Mouse (Mus musculus): ENCODE measurements around the gene Ntpcr.

The Ntpcr gene

DNA sequence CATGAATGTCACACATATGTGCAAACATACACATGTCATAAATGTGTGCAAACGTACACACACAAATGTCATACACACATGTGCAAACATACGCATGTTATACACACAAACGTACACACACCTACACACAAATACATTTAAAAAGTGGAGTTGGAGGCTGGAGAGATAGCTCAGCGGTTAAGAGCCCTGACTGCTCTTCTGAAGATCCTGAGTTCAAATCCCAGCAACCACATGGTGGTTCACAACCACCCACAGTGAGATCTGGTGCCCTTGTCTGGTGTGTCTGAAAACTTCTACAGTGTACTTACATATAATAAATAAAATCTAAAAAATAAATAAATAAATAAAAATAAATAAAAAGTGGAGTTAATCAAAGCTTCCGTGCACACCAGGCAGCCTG is 49.2 kb downstream of the Ntpcr start:
- no peak for TF ChIP-seq GATA4 (IDR thresholded peaks at IDR 0.05; ENCODE audit: insufficient replicate concordance, low read length)

- TF ChIP-seq GATA4 (IDR thresholded peaks at IDR 0.05; ENCODE audit: insufficient replicate concordance, low read length), result no peak
Observed at GRCm38 (mm10) chr8:125779656-125780055, 49.9 kb downstream of the Ntpcr start.

DNA sequence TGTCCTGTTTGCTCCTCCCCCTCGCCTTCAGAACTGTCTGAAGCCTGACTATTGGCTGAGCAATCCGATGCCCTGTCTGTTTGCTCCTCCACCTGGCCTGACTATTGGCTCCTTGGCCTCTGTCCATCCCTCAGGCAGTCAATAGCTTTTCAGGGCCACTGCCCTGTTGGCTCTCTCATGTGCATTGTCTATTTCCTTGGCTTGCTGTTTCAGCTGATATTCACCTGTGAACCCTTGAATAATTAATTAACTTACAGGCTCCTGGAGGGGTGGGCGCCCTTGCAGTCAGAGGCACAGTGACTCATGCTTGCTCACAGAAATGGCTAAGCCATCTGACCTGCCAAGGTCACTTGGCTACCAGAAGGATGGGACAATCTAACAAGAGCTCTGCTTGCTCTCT is 52.4 kb downstream of the Ntpcr start:
- TF ChIP-seq GATA4 (IDR thresholded peaks at IDR 0.05; ENCODE audit: insufficient replicate concordance, low read length), result no peak

DNA sequence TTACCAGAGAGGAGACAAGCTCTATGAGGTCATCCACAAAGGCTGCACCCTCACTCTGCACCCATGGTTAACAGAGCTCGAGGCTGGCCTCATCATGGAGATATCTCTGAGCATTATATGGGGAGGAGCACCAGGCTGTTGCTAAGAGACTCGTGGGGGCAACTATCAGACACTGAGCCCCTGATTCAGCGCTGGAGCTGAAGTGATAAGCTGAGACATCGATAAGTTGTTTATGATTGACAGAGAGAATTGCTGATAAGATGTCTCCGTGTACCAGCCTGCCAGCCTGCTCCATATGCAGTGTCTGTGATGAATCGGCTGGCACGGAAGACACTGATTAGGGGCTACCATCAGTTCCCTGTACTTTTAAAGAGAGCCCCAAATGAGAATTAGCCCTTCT is 57.1 kb downstream of the Ntpcr start:
- TF ChIP-seq GATA4 (IDR thresholded peaks at IDR 0.05; ENCODE audit: insufficient replicate concordance, low read length), result no peak

- TF ChIP-seq GATA4 (IDR thresholded peaks at IDR 0.05; ENCODE audit: insufficient replicate concordance, low read length), result no peak
Observed at GRCm38 (mm10) chr8:125792816-125793455, 63.2 kb downstream of the Ntpcr start.

GRCm38 (mm10) chr8:125795341-125795740 is 65.6 kb downstream of the Ntpcr start:
- no peak for TF ChIP-seq GATA4 (IDR thresholded peaks at IDR 0.05; ENCODE audit: insufficient replicate concordance, low read length)

- no peak for TF ChIP-seq GATA4 (IDR thresholded peaks at IDR 0.05; ENCODE audit: insufficient replicate concordance, low read length)
Observed at GRCm38 (mm10) chr8:125796970-125797369, 67.2 kb downstream of the Ntpcr start.

Data from liver, adult (tissue).